Mouse (Mus musculus) forebrain, postnatal 0 days (tissue): Measurements from ENCODE around the gene Zbtb18. TPM values are rescaled to one million over a fixed set of nuclear protein-coding genes. Genes with fewer than 3 reads are reported as not detected.

ENCODE experiments used
- ATAC-seq: fragments of 200-750 bp; cut with Nextera tagmentation; 2 replicates; pipeline ENCODE4 v1.8.0; 2017; ENCODE audit warnings: mild to moderate bottlenecking, moderate library complexity
- DNase-seq: peaks from one replicate; pipeline ENCODE4 v3.0.0-alpha.2; 2015
- H3K27ac ChIP-seq: fragments of 300-500 bp; sonication (generic); 2 replicates; pipeline ENCODE4 v1.5.1; 2014; ENCODE audit warnings: low read depth, mild to moderate bottlenecking, antibody characterized with exemption, low read length, moderate library complexity, mixed read lengths
- H3K27me3 ChIP-seq: fragments of 300-500 bp; sonication (generic); 2 replicates; pipeline ENCODE4 v1.6.1; 2014; ENCODE audit warnings: mild to moderate bottlenecking, low read length, mixed read lengths; ENCODE audit not compliant: insufficient read depth
- H3K36me3 ChIP-seq: fragments of 300-500 bp; sonication (generic); 2 replicates; pipeline ENCODE4 v1.6.1; 2014; ENCODE audit warnings: mild to moderate bottlenecking, moderate library complexity; ENCODE audit not compliant: insufficient read depth
- H3K4me1 ChIP-seq: fragments of 300-500 bp; sonication (generic); 2 replicates; pipeline ENCODE4 v1.6.1; 2014; ENCODE audit warnings: antibody characterized with exemption; ENCODE audit not compliant: insufficient read depth
- H3K4me2 ChIP-seq: fragments of 300-500 bp; sonication (generic); 2 replicates; pipeline ENCODE4 v1.6.1; 2014; ENCODE audit warnings: low read depth, mild to moderate bottlenecking, moderate library complexity
- H3K4me3 ChIP-seq: fragments of 300-500 bp; sonication (generic); 2 replicates; pipeline ENCODE4 v1.5.1; 2014; ENCODE audit warnings: low read depth, low read length, mixed read lengths
- H3K9ac ChIP-seq: fragments of 300-500 bp; sonication (generic); 2 replicates; pipeline ENCODE4 v1.6.1; 2014; ENCODE audit warnings: mild to moderate bottlenecking
- H3K9me3 ChIP-seq: fragments of 300-500 bp; sonication (generic); 2 replicates; pipeline ENCODE4 v1.6.1; 2016; ENCODE audit warnings: low read length
- CTCF ChIP-seq: sonication (generic); IDR thresholded peaks from 2 replicates; pipeline ENCODE4 v1.5.1; 2016; ENCODE audit warnings: antibody characterized with exemption, control low read depth, low read depth
- WGBS: fragments of 180-500 bp; shearing (Covaris S2); extraction: QIAGEN DNeasy Blood & Tissue Kit; methylation state at CpG from one replicate; pipeline ENCODE4 v1.1.7; 2014; 5-methylcytosine and 5-hydroxymethylcytosine counted together
- polyA plus RNA-seq: library from polyadenylated mRNA; unstranded; fragments of >200 nt; fragmentation: Nextera tagmentation; extraction: Ambion mirVana; gene quantifications from 2 replicates; pipeline ENCODE4 v1.2.1, GENCODE M21; 2015
- total RNA-seq: library from RNA; depleted of rRNA; stranded (reverse); fragments of >200 nt; gene quantifications from 2 replicates; pipeline ENCODE4 v1.2.3, GENCODE M21; 2014

The Zbtb18 gene
- total and polyA plus RNA-seq, 2 experiments from 2014 or later = 88.6 to 301 TPM

DNA sequence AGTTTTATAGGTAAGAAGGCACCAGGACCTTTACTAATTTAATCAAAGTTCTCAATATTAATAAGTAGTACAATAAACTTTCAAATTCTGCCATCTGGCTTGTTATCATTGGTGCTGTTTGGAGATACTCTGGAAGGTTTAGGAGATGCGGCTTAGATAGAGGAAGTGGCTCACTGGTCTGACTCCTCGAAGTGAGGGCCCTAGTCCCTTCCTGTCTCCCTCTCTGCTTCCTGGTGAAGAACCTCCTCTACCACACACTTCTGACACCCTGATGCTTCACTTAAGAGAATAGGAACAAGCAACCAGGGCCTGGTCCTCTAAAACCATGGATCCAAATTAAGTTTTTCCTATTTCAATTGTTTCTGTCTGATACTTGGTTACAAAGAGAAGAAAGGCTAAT is 36.4 kb downstream of the Zbtb18 start:
- Histone ChIP-seq H3K4me2 (no peak overlapping the region), H3K9me3 (no peaks in the 10 kb centered on the region), H3K4me3 (no peak overlapping the region), H3K4me1 (no peaks in the 10 kb centered on the region), H3K36me3 (no peaks in the 10 kb centered on the region), H3K27me3 (no peaks in the 10 kb centered on the region), H3K9ac (no peak overlapping the region), H3K27ac (no peak overlapping the region)
- DNase-seq (no peak), ATAC-seq (no peak)
- 80% methylated on average over 2 of the region's 2 CpGs for WGBS
- no peak for TF ChIP-seq CTCF

DNA sequence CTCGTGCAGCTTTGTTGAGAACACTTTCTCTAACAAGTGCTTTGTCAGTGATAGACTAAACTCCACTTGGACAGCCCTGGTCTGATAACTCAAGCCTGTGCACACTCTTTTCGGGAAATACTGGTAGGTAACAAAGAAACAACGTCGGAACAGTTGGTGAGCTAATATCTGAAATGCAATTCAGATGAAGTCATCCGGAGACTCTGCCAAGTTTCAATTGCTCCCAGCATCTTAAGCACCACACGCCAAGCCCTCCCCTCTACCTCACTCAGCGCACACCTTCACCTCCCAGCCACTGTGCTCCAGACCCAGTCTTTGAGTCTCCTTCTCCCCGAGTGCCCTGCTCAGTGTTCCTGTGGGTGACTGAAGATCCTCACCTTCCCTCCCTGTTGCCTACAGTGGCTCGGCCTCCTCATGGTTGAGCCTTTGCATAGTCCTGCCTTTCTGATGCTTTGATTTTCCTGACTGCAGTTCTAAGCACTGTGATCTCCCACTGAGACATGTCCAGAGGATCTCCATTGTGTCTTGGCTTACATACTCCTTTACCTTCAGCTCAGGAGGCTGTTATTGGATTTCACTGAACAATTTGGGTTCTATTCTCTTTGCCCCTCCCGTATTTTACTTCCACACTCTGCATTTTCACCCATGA is 37.3 kb downstream of the Zbtb18 start:
- Histone ChIP-seq H3K27me3 (no peaks in the 10 kb centered on the region), H3K9me3 (no peaks in the 10 kb centered on the region), H3K36me3 (no peaks in the 10 kb centered on the region), H3K4me2 (no peak overlapping the region), H3K4me3 (no peak overlapping the region), H3K27ac (peak overlapping the region; percentile 57; the same call in 1 of the 2 replicates), H3K9ac (no peak overlapping the region), H3K4me1 (no peaks in the 10 kb centered on the region; the same call in 1 of the 2 replicates)
- ATAC-seq (peak; percentile 73), DNase-seq (peak; percentile 70)
- WGBS = 29% methylated on average over 10 of the region's 10 CpGs
- TF ChIP-seq CTCF = no peak

DNA sequence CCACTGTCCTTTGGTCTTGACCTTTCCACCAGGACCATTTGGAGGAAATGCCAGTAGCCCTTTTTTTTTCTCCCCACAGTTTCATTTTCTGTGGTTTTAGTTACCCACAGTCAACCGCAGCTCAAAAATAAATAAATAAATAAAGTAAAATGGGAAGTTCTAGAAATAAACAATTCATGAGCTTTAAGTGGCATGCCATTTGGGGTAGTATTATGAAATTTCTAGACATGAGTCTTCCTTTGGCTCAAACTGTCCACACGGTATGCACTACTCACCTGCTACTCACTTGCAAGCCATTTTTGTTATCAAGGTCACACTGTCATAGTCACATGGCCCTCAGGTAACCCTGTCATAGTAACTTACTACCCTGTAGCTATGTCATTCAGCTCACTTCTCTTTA is 41.5 kb downstream of the Zbtb18 start:
- H3K36me3 ChIP-seq = no peaks in the 10 kb centered on the region
- no peak overlapping the region for H3K27ac ChIP-seq
- peaks cover 7% of the 10 kb centered on the region; the same call in 1 of the 2 replicates for H3K4me1 ChIP-seq
- no peak for DNase-seq
- no peak for ATAC-seq
- H3K4me3 ChIP-seq = no peak overlapping the region
- TF ChIP-seq CTCF = no peak
- no peaks in the 10 kb centered on the region for H3K27me3 ChIP-seq
- H3K9me3 ChIP-seq = no peaks in the 10 kb centered on the region
- H3K4me2 ChIP-seq = no peak overlapping the region
- no peak overlapping the region for H3K9ac ChIP-seq
- 96% methylated on average over 2 of the region's 2 CpGs for WGBS

GRCm38 (mm10) chr1:177484280-177484679 is 42.1 kb downstream of the Zbtb18 start:
- DNase-seq = no peak
- ATAC-seq = no peak

GRCm38 (mm10) chr1:177484680-177485079 is 42.5 kb downstream of the Zbtb18 start:
- Histone ChIP-seq H3K9me3 (no peaks in the 10 kb centered on the region), H3K36me3 (no peaks in the 10 kb centered on the region), H3K9ac (no peak overlapping the region), H3K27ac (peak overlapping the region; percentile 62), H3K4me1 (peaks cover 7% of the 10 kb centered on the region; the same call in 1 of the 2 replicates), H3K4me2 (no peak overlapping the region), H3K4me3 (no peak overlapping the region), H3K27me3 (no peaks in the 10 kb centered on the region)
- DNase-seq = no peak
- ATAC-seq = peak; percentile 27; the same call in 1 of the 2 replicates
- TF ChIP-seq CTCF = no peak
- 8% methylated on average over 7 of the region's 7 CpGs for WGBS

More at GRCm38 (mm10) chr1:177484280-177484679, 42.1 kb downstream of the Zbtb18 start:
- Histone ChIP-seq H3K27ac (peak overlapping the region; percentile 62; the same call in 1 of the 2 replicates), H3K4me2 (no peak overlapping the region), H3K9me3 (no peaks in the 10 kb centered on the region), H3K36me3 (no peaks in the 10 kb centered on the region), H3K4me1 (peaks cover 7% of the 10 kb centered on the region; the same call in 1 of the 2 replicates), H3K4me3 (no peak overlapping the region), H3K27me3 (no peaks in the 10 kb centered on the region), H3K9ac (no peak overlapping the region)
- WGBS = 21% methylated on average over 7 of the region's 7 CpGs
- TF ChIP-seq CTCF = no peak

DNA sequence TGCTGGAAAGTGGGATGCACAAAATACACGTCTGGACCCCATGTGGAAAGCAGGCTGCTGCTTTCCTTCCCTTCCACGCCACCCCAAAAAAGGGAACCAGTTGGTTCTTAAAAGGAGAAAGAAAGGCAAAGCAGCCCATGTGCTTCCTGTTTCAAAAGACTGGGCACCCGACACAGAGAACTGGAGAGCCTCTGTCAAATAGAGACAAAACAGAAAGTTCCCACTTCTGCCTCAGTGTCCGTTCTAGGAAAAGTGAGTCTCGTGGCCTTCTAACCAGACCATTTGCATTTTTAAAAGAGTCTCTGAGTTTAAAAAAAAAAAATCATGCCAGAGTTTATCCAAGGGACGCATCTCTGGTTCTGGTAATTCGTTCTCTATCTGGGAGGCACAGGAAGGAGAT is 47.7 kb downstream of the Zbtb18 start:
- no peak for TF ChIP-seq CTCF
- no peak for DNase-seq

DNA sequence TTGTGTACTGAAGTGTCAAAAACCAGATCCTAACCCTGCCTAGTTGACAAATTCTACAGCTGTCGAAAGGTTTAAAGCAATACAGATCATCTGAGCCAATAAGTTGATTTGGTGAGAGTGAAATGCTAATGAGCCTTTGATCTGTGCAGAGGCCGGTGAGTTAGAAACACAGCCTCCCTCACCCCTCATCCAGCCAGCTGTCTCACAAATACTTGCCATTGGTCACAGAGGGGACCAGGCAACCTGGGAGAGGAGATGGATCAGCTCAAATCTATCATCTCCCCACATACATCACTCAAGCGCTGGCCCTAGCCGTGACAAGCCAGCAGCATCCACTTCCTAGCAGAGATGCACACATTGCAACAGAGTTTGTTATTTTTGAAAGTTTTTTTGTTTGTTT is 48.7 kb downstream of the Zbtb18 start:
- no peak overlapping the region for H3K4me2 ChIP-seq
- no peaks in the 10 kb centered on the region for H3K36me3 ChIP-seq
- no peak overlapping the region for H3K9ac ChIP-seq
- H3K4me3 ChIP-seq = no peak overlapping the region
- H3K27ac ChIP-seq = no peak overlapping the region
- H3K9me3 ChIP-seq = no peaks in the 10 kb centered on the region
- no peak for TF ChIP-seq CTCF
- ATAC-seq (no peak), DNase-seq (no peak)
- 0 out of 2 replicates have a peak, but pooled peaks cover 6% of the 10 kb centered on the region for H3K4me1 ChIP-seq
- WGBS = 47% methylated on average over 4 of the region's 4 CpGs
- no peaks in the 10 kb centered on the region for H3K27me3 ChIP-seq

More for the DNA sequence above, 47.7 kb downstream of the Zbtb18 start:
- Histone ChIP-seq H3K4me3 (no peak overlapping the region), H3K9ac (no peak overlapping the region), H3K27me3 (no peaks in the 10 kb centered on the region), H3K27ac (no peak overlapping the region), H3K4me1 (peaks cover 5% of the 10 kb centered on the region; the same call in 1 of the 2 replicates), H3K36me3 (no peaks in the 10 kb centered on the region), H3K4me2 (no peak overlapping the region), H3K9me3 (no peaks in the 10 kb centered on the region)
- no peak for ATAC-seq
- 76% methylated on average over 7 of the region's 7 CpGs for WGBS
